Mouse (Mus musculus) adrenal gland, adult 18-20 months (tissue): ENCODE measurements around the gene Card19. TPM values are rescaled to one million over a fixed set of nuclear protein-coding genes. Genes with fewer than 3 reads are reported as not detected.

Experiments used
- DNase-seq, 2 experiments: peaks; one replicate each; pipeline ENCODE4 v3.0.0; 2021 to 2022; ENCODE audit warnings: low spot score in 2 of 2
- total RNA-seq, 2 experiments: library from RNA; stranded (reverse); gene quantifications; 1 replicate in 1 of 2; 2 replicates in 1 of 2; pipeline ENCODE4 v1.2.3; 2021

The Card19 gene
- total RNA-seq, 2 experiments from 2014 or later = 53.2 to 60.3 TPM

- no peak for DNase-seq
Measured at GRCm38 (mm10) chr13:49196211-49196610, 19.6 kb downstream of the Card19 start.

GRCm38 (mm10) chr13:49195651-49196050, 20.2 kb downstream of the Card19 start:
- no peak for DNase-seq

- DNase-seq = no peak
Measured at GRCm38 (mm10) chr13:49194811-49195210, 21.0 kb downstream of the Card19 start.

- no peak for DNase-seq
Measured at GRCm38 (mm10) chr13:49193650-49194049, 22.2 kb downstream of the Card19 start.

GRCm38 (mm10) chr13:49192156-49192855, 23.5 kb downstream of the Card19 start:
- no peak for DNase-seq

- DNase-seq = no peak
Measured at GRCm38 (mm10) chr13:49191673-49192035, 24.2 kb downstream of the Card19 start.

- DNase-seq = no peak
Measured at GRCm38 (mm10) chr13:49190876-49191672, 24.8 kb downstream of the Card19 start.

- peak in 1 of 2 experiments; percentile 50 for DNase-seq
Measured at GRCm38 (mm10) chr13:49189970-49190870, 25.6 kb downstream of the Card19 start.

- no peak for DNase-seq
Measured at GRCm38 (mm10) chr13:49188966-49189360, 26.9 kb downstream of the Card19 start.

GRCm38 (mm10) chr13:49188219-49188965, 27.4 kb downstream of the Card19 start:
- DNase-seq = no peak

- DNase-seq = peak; percentile 80 to 84
Measured at GRCm38 (mm10) chr13:49187288-49188218, 28.3 kb downstream of the Card19 start, which contains the start of gene Ninj1. TSS of gene Ninj1 (plus strand) at chr13:49187485.

- no peak for DNase-seq
Measured at GRCm38 (mm10) chr13:49186798-49187287, 29.0 kb downstream of the Card19 start.

GRCm38 (mm10) chr13:49183646-49184045, 32.2 kb downstream of the Card19 start:
- DNase-seq = no peak

GRCm38 (mm10) chr13:49183161-49183560, 32.7 kb downstream of the Card19 start:
- DNase-seq = no peak

GRCm38 (mm10) chr13:49181411-49181984, 34.3 kb downstream of the Card19 start:
- no peak for DNase-seq

- no peak for DNase-seq
Measured at GRCm38 (mm10) chr13:49180691-49181090, 35.1 kb downstream of the Card19 start.

- no peak for DNase-seq
Measured at GRCm38 (mm10) chr13:49180274-49180673, 35.6 kb downstream of the Card19 start.

- DNase-seq = peak; percentile 63 to 69
Measured at GRCm38 (mm10) chr13:49178839-49179585, 36.8 kb downstream of the Card19 start.
